Mouse (Mus musculus) embryonic fibroblast, embryonic 13.5 days (primary cell): ENCODE results near the gene Hdac7.

Experiments used
- CTCF ChIP-seq: IDR thresholded peaks from 2 replicates; pipeline ENCODE4 v1.5.1; 2011; ENCODE audit warnings: mild to moderate bottlenecking, control low read depth, low read length, moderate library complexity, borderline replicate concordance; ENCODE audit not compliant: insufficient read depth
- POLR2A ChIP-seq: IDR thresholded peaks from 2 replicates; pipeline ENCODE4 v1.6.1; 2011; ENCODE audit warnings: low read depth, mild to moderate bottlenecking, control low read depth, low read length, moderate library complexity

DNA sequence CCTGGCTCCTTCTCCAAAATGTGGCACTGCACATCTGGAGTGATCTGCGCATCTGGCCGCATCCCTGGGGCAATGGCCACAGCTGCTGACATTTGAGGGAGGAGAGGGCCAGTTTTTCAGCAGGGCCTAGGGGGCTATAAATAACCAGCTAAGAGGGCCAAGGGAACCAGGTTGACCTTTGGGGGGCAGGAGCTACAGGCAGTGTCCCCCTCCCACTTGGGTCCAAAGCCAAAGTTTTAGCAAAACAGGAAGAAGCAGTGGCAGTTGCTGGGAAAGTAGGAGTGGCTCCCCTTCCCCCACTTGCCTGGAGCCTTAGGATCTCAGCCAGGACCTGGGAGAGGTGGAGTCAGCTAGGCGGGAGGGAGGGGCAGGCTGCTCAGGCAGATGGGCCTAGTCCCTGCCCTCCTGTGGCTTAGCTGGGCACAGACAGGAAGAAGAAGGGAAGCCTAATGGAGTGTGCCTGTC lies 4.3 kb downstream of the Hdac7 start:
- TF ChIP-seq POLR2A, result no peak
- no peak for TF ChIP-seq CTCF
